Mouse (Mus musculus) limb, embryonic 15.5 days (tissue): ENCODE measurements around the gene Ifng. TPM values are rescaled to one million over a fixed set of nuclear protein-coding genes. Genes with fewer than 3 reads are reported as not detected.
"Not testable (repeated sequence)": the region's sequence is repeated elsewhere in the genome, so short reads cannot be mapped to it uniquely, and the experiment has no call there.

ENCODE experiments used
- ATAC-seq: fragments of 200-750 bp; cut with Nextera tagmentation; 2 replicates; pipeline ENCODE4 v1.8.0; 2017; ENCODE audit warnings: low read depth, moderate TSS enrichment; ENCODE audit not compliant: insufficient number of reproducible peaks, low FRiP score, low TSS enrichment
- H3K27ac ChIP-seq: fragments of 300-500 bp; sonication (generic); 2 replicates; pipeline ENCODE4 v1.5.1; 2015; ENCODE audit warnings: moderate library complexity, mild to moderate bottlenecking, inconsistent platforms
- H3K27me3 ChIP-seq: fragments of 300-500 bp; sonication (generic); 2 replicates; pipeline ENCODE4 v1.6.1; 2015; ENCODE audit warnings: inconsistent platforms
- H3K36me3 ChIP-seq: fragments of 300-500 bp; sonication (generic); 2 replicates; pipeline ENCODE4 v1.6.1; 2015; ENCODE audit warnings: inconsistent platforms
- H3K4me1 ChIP-seq: fragments of 300-500 bp; sonication (generic); 2 replicates; pipeline ENCODE4 v1.6.1; 2015; ENCODE audit warnings: inconsistent platforms
- H3K4me2 ChIP-seq: fragments of 300-500 bp; sonication (generic); 2 replicates; pipeline ENCODE4 v1.6.1; 2015; ENCODE audit warnings: mild to moderate bottlenecking, inconsistent platforms
- H3K4me3 ChIP-seq: fragments of 300-500 bp; sonication (generic); 2 replicates; pipeline ENCODE4 v1.5.1; 2015; ENCODE audit warnings: mild to moderate bottlenecking, inconsistent platforms
- H3K9ac ChIP-seq: fragments of 300-500 bp; sonication (generic); 2 replicates; pipeline ENCODE4 v1.6.1; 2015; ENCODE audit warnings: inconsistent platforms
- H3K9me3 ChIP-seq: fragments of 300-500 bp; sonication (generic); 2 replicates; pipeline ENCODE4 v1.6.1; 2016; ENCODE audit warnings: inconsistent platforms
- WGBS: fragments of 180-500 bp; shearing (Covaris S2); methylation state at CpG from one replicate; pipeline ENCODE4 v1.1.7; 2015; 5-methylcytosine and 5-hydroxymethylcytosine counted together
- polyA plus RNA-seq: library from polyadenylated mRNA; unstranded; fragments of >200 nt; fragmentation: Nextera tagmentation; extraction: Ambion mirVana; gene quantifications from 2 replicates; pipeline ENCODE4 v1.2.1, GENCODE M21; 2015

The Ifng gene
- polyA plus RNA-seq, 1 experiment from 2014 or later = not detected

GRCm38 (mm10) chr10:118445978-118446377 lies 5.1 kb downstream of the Ifng start:
- Histone ChIP-seq H3K9ac (no peak overlapping the region), H3K27ac (no peak overlapping the region), H3K9me3 (no peaks in the 10 kb centered on the region), H3K4me2 (no peak overlapping the region), H3K4me3 (no peak overlapping the region), H3K27me3 (no peaks in the 10 kb centered on the region), H3K4me1 (no peaks in the 10 kb centered on the region), H3K36me3 (no peaks in the 10 kb centered on the region)
- 86% methylated on average over 14 of the region's 14 CpGs for WGBS
- no peak for ATAC-seq

GRCm38 (mm10) chr10:118451747-118452146 lies 10.9 kb downstream of the Ifng start:
- Histone ChIP-seq H3K4me3 (no peak overlapping the region), H3K27me3 (no peaks in the 10 kb centered on the region), H3K4me1 (no peaks in the 10 kb centered on the region), H3K36me3 (no peaks in the 10 kb centered on the region), H3K4me2 (no peak overlapping the region), H3K27ac (no peak overlapping the region), H3K9ac (no peak overlapping the region), H3K9me3 (no peaks in the 10 kb centered on the region)
- no peak for ATAC-seq
- WGBS = 58% methylated on average over 2 of the region's 2 CpGs

GRCm38 (mm10) chr10:118458729-118459128 lies 17.9 kb downstream of the Ifng start:
- WGBS = 87% methylated on average over 4 of the region's 4 CpGs
- H3K4me3 ChIP-seq = no peak overlapping the region

GRCm38 (mm10) chr10:118461126-118461767 lies 20.4 kb downstream of the Ifng start:
- Histone ChIP-seq H3K36me3 (no peaks in the 10 kb centered on the region), H3K27ac (no peak overlapping the region), H3K27me3 (no peaks in the 10 kb centered on the region), H3K9me3 (0 out of 2 replicates have a peak, but pooled peaks cover 3% of the 10 kb centered on the region), H3K4me1 (no peaks in the 10 kb centered on the region), H3K4me2 (no peak overlapping the region), H3K9ac (no peak overlapping the region), H3K4me3 (no peak overlapping the region)
- ATAC-seq = no peak
- WGBS = 75% methylated on average over 6 of the region's 6 CpGs

More at GRCm38 (mm10) chr10:118458729-118459128, 17.9 kb downstream of the Ifng start:
- Histone ChIP-seq H3K27me3 (no peaks in the 10 kb centered on the region), H3K4me1 (no peaks in the 10 kb centered on the region), H3K4me2 (no peak overlapping the region), H3K9ac (no peak overlapping the region), H3K9me3 (no peaks in the 10 kb centered on the region), H3K36me3 (no peaks in the 10 kb centered on the region), H3K27ac (no peak overlapping the region)
- no peak for ATAC-seq

DNA sequence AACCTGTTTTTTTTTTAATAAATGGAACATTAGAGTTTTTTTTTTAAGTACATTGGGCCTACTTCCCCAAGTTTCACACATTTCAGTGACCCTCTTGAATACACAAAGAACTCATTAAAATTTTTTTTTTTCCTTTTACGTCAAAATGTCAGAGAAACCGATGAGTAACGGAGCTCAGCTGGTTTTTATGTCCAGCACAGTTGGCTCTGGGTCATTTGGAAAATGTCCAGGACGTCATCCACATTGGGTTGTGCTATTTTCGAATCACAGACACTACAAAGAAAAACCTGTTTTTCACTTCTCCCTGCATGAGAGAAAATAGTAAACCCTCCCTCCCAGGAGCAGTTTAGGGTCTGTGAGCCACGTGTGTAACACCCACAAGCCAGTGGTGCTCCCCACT lies 25.6 kb downstream of the Ifng start:
- H3K4me2 ChIP-seq = no peak overlapping the region
- ATAC-seq = no peak
- no peaks in the 10 kb centered on the region for H3K4me1 ChIP-seq
- 0 out of 2 replicates have a peak, but pooled peaks cover 3% of the 10 kb centered on the region for H3K9me3 ChIP-seq
- no peak overlapping the region for H3K4me3 ChIP-seq
- H3K9ac ChIP-seq = no peak overlapping the region
- 29% methylated on average over 6 of the region's 6 CpGs for WGBS
- H3K27me3 ChIP-seq = no peaks in the 10 kb centered on the region
- H3K36me3 ChIP-seq = no peaks in the 10 kb centered on the region
- no peak overlapping the region for H3K27ac ChIP-seq

DNA sequence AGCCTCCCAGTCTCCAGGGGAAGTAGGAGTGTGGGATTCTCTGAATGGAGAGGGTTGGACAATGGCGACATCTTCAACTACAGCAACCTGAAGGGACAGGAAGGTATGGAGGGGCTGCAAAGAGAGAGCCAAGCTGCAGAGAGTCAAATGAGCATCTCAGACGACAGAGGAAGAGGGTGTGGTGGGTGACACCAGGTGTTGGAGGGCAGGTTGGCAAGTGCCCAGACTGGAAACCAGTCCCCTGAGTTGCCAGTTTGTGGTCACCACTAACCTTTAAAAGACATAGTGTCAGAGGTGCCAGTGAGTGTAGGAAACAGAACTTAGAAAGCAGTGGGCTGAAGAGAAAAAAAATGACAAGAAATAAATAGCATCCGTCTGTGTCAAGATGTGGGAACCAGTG lies 28.2 kb downstream of the Ifng start:
- Histone ChIP-seq H3K4me3 (no peak overlapping the region), H3K36me3 (no peaks in the 10 kb centered on the region), H3K4me2 (no peak overlapping the region), H3K4me1 (no peaks in the 10 kb centered on the region), H3K27ac (no peak overlapping the region), H3K9me3 (0 out of 2 replicates have a peak, but pooled peaks cover 3% of the 10 kb centered on the region), H3K27me3 (no peaks in the 10 kb centered on the region), H3K9ac (no peak overlapping the region)
- ATAC-seq = no peak
- 76% methylated on average over 3 of the region's 3 CpGs for WGBS

DNA sequence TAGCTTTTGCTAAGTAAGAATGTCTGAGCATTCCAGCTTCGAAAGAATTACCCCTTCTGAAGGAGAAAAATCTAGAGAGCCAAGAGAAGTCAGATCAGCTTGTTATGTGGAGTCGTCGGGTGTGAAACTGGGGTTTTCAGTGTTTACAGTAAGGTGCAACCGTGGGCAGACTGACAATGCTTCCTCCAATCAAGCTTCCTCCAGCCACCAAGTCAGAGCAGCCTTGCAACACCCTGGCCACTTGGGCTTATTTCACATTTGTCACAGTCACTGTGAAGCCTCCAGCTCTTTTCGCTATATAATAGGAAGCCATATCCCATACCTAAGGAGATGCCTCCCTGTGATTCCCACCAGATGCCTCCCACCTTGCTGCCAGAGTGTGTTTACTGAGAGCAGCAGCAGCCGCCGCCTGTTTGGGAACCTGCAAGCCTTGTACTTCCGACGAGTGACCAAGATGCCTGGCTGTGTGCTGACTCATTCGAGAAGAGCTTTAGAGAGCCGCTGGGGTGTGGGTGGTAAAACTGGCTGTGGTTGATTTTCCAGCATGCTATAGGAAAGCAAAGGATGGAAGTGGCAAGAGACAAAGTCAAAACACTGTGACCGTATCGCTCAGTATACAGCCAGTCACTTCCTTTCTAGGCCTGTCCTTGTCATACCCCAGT lies 29.6 kb downstream of the Ifng start:
- H3K4me2 ChIP-seq = no peak overlapping the region
- no peaks in the 10 kb centered on the region for H3K27me3 ChIP-seq
- no peaks in the 10 kb centered on the region for H3K9me3 ChIP-seq
- no peak overlapping the region for H3K4me3 ChIP-seq
- WGBS = 53% methylated on average over 13 of the region's 13 CpGs
- H3K27ac ChIP-seq = no peak overlapping the region
- no peak for ATAC-seq
- no peaks in the 10 kb centered on the region for H3K36me3 ChIP-seq
- H3K9ac ChIP-seq = no peak overlapping the region
- H3K4me1 ChIP-seq = no peaks in the 10 kb centered on the region

DNA sequence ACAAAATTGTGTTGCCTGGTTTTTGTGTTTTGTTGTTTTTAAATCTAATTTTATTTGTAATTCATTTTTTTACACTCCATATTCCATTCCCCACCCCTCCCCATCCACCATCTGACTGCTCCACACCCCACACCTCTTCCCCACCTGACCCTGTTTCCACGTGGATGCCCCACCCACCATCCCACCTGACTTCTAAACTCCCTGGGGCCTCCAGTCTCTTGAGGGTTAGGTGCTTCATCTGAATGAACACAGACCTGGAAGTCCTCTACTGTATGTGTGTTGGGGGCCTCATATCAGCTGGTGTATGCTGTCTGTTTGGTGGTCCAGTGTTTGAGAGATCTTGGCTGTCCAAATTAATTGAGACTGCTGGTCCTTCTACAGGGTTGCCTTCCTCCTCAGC lies 32.0 kb downstream of the Ifng start:
- H3K4me2 ChIP-seq, H3K4me1 ChIP-seq, H3K36me3 ChIP-seq, ATAC-seq, H3K27me3 ChIP-seq, H3K9me3 ChIP-seq, H3K27ac ChIP-seq, H3K9ac ChIP-seq, H3K4me3 ChIP-seq: not testable (repeated sequence)
- WGBS = 67% methylated on average over 1 of the region's 1 CpGs

DNA sequence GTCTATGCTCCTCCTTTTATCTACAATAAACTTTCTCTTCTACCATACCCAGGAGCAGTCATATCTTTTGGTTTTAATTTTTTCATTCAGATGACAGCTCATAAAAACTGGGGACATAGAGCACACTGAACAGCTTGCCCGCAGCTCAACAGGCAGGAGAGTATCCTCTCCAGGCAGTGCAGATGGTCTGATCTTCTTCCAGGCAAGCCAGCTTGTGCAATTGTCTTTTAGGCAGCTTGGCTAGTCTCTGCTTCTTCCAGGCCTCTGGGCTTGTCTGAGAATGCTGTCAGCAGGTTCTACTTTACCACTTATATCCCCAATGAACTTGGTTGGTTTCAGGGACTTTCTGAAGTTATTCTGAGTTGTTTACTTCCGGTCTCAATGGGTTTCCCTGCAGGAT lies 35.9 kb downstream of the Ifng start:
- WGBS = 76% methylated on average over 2 of the region's 2 CpGs
- no peak overlapping the region for H3K9ac ChIP-seq
- H3K4me3 ChIP-seq = no peak overlapping the region
- H3K27ac ChIP-seq = no peak overlapping the region
- H3K4me2 ChIP-seq = no peak overlapping the region
- no peaks in the 10 kb centered on the region for H3K9me3 ChIP-seq
- H3K4me1 ChIP-seq = no peaks in the 10 kb centered on the region
- no peaks in the 10 kb centered on the region for H3K27me3 ChIP-seq
- no peak for ATAC-seq
- no peaks in the 10 kb centered on the region for H3K36me3 ChIP-seq

- no peaks in the 10 kb centered on the region for H3K9me3 ChIP-seq
- no peak for ATAC-seq
- no peak overlapping the region for H3K27ac ChIP-seq
- no peaks in the 10 kb centered on the region for H3K4me1 ChIP-seq
- no peaks in the 10 kb centered on the region for H3K27me3 ChIP-seq
- no peak overlapping the region for H3K4me2 ChIP-seq
- H3K36me3 ChIP-seq = no peaks in the 10 kb centered on the region
- no peak overlapping the region for H3K9ac ChIP-seq
- no peak overlapping the region for H3K4me3 ChIP-seq
- 87% methylated on average over 2 of the region's 2 CpGs for WGBS
These were observed 36.5 kb downstream of the Ifng start for GRCm38 (mm10) chr10:118477297-118477696.

DNA sequence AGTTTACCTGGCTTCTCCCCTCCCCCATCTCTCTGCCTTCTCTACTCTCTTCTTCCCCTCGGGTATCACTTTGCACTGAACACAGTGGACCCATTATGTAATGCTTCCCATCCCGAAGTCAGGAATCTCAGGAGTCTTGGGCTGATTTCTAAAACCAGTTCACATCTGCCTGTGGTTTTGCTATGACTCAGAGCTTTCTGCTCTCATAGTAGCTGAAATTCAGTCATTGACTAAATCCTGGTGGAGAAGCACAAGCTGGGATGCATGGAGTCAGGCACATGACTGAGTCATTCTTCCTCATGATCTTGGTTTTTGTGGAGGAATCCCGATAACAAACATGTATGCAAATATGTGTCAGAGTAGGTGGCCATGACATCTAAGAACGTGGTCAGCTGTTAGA lies 38.4 kb downstream of the Ifng start:
- no peaks in the 10 kb centered on the region for H3K9me3 ChIP-seq
- H3K9ac ChIP-seq = no peak overlapping the region
- no peaks in the 10 kb centered on the region for H3K27me3 ChIP-seq
- H3K4me1 ChIP-seq = no peaks in the 10 kb centered on the region
- WGBS = 72% methylated on average over 4 of the region's 4 CpGs
- H3K4me2 ChIP-seq = no peak overlapping the region
- no peak overlapping the region for H3K4me3 ChIP-seq
- H3K36me3 ChIP-seq = no peaks in the 10 kb centered on the region
- no peak overlapping the region for H3K27ac ChIP-seq
- no peak for ATAC-seq

- Histone ChIP-seq H3K4me3 (no peak overlapping the region), H3K27me3 (no peaks in the 10 kb centered on the region), H3K36me3 (no peaks in the 10 kb centered on the region), H3K27ac (no peak overlapping the region), H3K4me1 (no peaks in the 10 kb centered on the region), H3K4me2 (no peak overlapping the region), H3K9me3 (no peaks in the 10 kb centered on the region), H3K9ac (no peak overlapping the region)
- ATAC-seq = no peak
- WGBS = 94% methylated on average over 5 of the region's 5 CpGs
These were observed 39.3 kb downstream of the Ifng start for GRCm38 (mm10) chr10:118480118-118480517.
